Mouse (Mus musculus) erythroblast, adult 5-6 weeks (primary cell): ENCODE data around the gene Hoxd8. TPM values are rescaled to one million over a fixed set of nuclear protein-coding genes. Genes with fewer than 3 reads are reported as not detected.

Source experiments
- ATAC-seq: replicated peaks from 2 replicates; pipeline ENCODE4 v1.8.0; 2016; ENCODE audit warnings: moderate number of reproducible peaks, mild to moderate bottlenecking, moderate TSS enrichment, inconsistent platforms; ENCODE audit not compliant: poor library complexity, low FRiP score, severe bottlenecking
- total RNA-seq, 2 experiments: library from RNA; stranded (forward) in 1 of 2; stranded (reverse) in 1 of 2; fragments of 150-400 nt in 1 of 2; fragments of 200-764, 138-1000 nt in 1 of 2; gene quantifications; 2 replicates each; pipeline versions ENCODE4 v1.2.3 to v1.2.4; 2015 to 2017; ENCODE audit warnings: low replicate concordance in 2 of 2

Hoxd8 gene
- total RNA-seq, 2 experiments from 2014 or later, result not detected

DNA sequence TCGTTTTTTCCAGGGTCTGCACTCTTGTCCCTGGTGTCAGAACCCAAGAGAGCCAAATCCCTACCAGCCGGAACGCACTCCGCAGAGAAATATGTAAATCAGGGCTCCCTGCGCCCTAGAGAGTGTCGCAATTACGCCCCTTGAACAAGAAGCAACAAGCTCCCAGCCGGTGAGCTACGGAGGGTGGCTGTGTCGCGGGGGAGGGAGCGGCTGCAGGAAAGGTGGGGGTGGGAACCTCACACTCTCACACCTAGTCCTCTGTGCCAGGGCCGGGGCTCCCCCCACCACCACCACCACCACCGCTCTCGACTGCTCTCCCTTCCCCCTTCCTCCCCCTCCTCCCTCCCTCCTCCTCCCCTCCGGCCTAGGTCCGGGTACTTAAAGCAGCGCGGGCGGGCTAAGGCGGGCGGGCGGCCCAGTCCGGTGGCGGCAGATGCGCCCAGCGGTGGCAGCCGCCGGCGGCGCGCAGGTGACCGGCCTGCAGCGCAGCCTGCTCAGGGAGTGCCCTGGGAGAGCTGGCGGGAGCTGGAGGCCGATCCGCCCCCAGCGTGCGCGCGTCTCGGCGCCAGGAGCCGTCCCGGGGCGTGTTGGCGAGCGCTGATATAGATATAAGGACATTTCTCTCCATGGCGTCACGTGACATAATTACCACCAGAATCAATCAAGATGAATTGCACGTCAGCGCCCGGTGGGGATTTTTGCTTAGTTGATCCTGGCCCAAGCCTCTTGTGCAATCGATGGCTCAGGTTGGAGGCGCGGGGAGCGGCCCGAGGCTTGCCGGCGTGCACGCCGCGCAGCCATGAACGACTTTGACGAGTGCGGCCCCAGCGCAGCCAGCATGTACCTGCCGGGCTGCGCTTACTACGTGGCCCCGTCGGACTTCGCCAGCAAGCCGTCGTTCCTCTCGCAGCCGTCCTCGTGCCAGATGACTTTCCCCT, 22.6 kb upstream of the Hoxd8 start:
- no peak for ATAC-seq

- ATAC-seq, result no peak
Measured at GRCm38 (mm10) chr2:74682796-74683195, 21.6 kb upstream of the Hoxd8 start.

- no peak for ATAC-seq
Measured at GRCm38 (mm10) chr2:74683471-74683951, 20.9 kb upstream of the Hoxd8 start.

- no peak for ATAC-seq
Measured at GRCm38 (mm10) chr2:74684106-74684505, 20.3 kb upstream of the Hoxd8 start.

DNA sequence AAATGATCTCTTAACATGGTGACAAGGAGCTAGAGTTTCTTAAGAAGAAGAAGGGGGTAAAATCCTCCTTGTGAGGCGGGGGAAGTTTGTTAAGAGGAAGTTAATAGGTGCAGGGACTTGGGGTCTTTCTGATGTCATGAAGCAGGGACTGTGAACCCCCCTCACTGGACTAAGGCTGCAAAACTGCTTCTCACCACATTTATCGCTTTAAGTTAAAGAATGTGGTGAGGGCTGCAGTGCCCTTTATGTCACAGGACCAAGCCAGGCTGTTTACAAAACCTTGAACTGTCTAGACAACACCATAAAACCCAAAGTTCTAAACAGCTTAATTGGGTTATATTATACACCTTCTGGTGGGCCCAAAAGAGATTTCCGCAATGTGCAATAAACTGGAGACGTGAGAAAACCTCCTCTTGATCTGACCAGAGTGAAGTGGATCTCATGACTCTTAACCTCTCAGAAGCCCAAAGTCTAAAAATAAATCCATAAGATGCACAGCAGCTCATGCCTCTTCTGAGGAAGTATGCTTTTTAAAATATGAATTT, 19.3 kb upstream of the Hoxd8 start:
- ATAC-seq, result no peak

- ATAC-seq, result no peak
Measured at GRCm38 (mm10) chr2:74686301-74686987, 18.0 kb upstream of the Hoxd8 start.

- ATAC-seq, result no peak
Measured at GRCm38 (mm10) chr2:74686988-74687697, 17.3 kb upstream of the Hoxd8 start.

GRCm38 (mm10) chr2:74687698-74688555, 16.5 kb upstream of the Hoxd8 start:
- no peak for ATAC-seq

DNA sequence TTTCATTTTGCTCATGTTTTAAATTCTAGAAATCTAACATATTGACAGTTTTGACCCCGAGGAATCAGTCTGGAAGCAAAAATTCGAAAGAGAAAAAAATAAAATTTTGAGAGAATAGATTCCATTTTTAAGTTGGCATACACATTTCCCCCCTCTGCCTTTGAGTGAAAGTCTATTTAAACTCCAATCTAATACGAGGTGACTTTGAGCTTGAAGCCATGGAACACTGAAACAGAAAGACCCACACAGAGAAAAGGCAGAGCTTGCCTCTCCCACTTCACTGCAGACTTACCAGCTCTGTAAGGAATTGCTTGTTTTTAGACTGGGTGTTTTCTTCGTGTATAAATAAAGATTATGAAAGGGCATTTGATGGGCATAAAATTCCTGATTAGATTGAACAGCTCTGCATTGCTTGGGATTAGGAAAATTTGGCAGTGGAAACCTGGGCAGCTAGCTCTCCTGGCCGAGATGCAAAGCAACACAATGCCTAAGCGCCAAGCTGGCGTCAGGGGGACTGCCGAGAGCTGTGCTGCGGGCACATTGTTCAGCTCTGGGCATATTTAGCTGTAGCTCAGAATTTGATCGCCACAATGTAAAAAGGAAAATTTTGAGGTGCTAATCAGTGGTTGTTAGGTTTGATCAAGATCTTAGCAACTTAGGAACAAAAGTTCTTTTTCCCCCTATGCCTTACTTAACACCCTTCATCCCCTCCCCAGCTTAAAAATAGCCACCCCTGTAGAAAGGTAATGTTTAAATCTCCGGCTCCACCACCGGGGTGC, 15.4 kb upstream of the Hoxd8 start:
- no peak for ATAC-seq

DNA sequence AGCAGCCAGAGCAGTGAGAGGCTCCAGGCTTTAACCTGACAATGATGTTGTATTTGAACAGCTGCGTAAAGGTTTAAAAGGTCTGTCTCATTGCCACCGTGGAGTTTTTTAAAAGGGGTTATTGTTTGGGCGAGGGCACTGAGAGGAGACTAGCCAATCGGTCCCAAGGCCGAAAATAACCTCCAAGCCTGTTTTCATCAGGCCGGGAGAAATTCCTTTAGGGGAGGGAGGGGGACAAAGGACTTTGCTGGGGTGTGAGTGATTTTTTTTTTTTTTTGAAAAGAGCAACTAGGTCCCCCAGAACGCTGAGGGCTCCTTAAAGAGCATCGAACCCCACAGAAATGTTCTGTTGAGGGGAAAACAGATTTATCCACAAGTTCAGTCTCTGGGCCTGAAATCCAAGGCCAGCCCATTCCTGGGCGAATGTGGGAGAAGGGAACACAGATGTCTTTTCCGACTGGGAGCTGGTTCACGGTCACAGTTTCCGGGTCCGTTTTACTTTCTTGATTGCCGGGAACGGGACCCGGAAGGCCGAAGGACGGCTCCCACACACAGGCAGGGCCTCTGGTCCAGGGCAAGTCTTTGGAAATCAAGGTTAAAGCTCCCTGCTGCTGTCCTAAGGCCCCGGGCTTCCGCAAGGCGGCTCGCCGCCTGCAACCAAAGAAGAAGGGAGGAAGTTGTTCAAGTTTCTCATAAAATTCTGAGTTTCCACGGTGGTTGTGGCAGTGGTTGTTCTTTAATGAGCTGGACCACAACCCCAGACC, 14.7 kb upstream of the Hoxd8 start:
- ATAC-seq, result no peak

GRCm38 (mm10) chr2:74690338-74690716, 14.1 kb upstream of the Hoxd8 start:
- no peak for ATAC-seq

DNA sequence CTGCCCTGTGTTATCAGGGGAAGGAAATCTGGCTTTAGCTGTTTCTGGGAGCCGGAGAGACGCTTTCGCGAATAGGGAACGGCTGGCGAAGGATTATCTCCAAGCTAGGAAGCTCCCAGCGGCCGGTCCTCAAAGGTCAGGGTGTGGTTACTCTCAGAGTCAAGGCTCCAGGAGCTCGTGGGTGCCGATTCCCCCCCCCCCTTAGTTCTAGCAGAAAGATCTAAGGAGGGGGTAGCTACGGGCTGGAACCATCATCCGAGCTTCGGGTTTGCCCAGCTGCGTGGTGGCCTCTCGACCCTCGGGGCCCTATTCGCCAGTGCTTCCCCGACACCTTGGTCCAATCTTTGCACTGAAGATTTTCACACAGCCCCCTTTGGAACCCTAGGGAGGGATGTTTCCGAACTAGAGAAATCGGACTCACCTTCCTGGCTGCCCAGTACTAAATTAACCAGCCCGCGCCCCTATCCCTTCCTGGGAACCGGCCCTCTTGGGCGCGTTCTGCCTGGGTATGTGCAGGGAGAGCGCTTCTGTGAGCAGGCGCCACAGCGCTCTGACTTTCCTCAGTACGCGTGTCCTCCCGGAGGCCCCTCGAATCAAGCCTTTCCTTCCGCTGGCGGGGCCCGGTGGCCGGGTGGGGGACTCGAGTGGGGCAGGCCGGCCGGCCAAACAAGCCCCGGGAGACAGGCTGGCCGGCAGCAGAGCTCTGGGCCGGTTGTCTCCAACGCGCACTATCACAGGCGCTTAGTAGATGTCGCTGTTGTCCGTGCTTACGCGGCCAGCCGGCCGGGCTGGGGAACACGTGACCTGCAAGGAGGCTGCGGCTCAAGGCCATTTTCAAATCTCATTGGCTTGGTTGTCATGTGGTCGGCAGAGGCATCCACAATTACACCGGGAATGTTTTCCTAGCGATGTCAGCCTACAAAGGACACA, 13.1 kb upstream of the Hoxd8 start, which contains the start of gene Hoxd10:
Gene Hoxd10 (plus strand): TSS at position 903 of the 930 bp plus-strand sequence.
- ATAC-seq, result no peak

GRCm38 (mm10) chr2:74691995-74692807, 12.2 kb upstream of the Hoxd8 start:
- no peak for ATAC-seq

DNA sequence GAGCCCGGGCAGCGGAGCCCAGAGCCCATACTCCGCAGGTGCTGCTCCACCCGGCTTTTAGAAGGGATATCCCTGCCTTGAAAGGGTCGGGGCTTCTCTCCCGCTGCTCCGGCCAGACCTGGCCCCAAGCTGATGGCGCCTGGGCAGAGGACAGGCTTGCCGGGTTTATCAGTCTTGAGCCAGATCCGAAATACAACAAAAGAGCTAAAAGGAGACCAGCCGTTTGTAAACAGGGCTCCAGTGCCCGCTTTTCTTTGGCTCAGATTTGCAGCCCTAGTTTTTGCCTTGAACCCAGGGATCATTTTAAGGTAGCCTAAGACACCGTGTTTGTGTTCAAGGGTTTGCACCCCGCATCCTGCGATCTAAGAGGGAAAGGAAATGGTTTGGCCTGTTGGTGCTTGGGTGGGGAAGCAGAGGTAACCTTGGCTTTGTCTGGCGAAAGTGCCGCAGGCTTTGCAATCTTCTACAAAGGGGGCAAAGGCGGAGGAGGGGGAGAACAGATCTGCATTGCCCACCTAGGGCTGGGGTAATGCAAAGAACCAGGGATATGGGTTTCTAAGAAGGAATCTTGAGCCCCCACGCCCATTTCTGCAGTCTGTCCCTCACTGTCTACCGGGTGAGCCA, 11.5 kb upstream of the Hoxd8 start:
- ATAC-seq, result no peak

DNA sequence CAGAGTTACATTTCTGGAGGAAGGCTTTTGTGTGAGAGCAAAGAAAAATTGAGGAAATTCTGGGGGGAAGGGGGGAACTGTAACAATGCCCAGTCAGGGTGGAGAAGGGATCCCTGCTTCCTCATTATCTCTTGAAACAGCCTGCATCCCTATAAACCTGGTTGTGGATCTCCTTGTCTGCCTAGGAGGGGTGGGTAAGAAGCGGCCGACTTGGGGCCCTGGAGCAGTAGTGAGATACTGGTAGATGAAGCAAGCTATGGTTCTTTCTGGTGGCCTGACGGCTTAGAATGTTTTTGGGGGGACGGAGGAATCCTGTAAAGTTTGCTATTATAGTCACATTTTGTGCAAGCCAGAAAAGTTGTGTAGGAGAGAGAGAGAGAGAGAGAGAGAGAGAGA, 11.0 kb upstream of the Hoxd8 start:
- ATAC-seq, result no peak
